Mouse (Mus musculus) heart, postnatal 25 days (tissue): ENCODE data around the gene Axin1. TPM values are rescaled to one million over a fixed set of nuclear protein-coding genes. Genes with fewer than 3 reads are reported as not detected.
"Not testable (repeated sequence)": the region's sequence is repeated elsewhere in the genome, so short reads cannot be mapped to it uniquely, and the experiment has no call there.

ENCODE experiments used
- DNase-seq: peaks from one replicate; pipeline ENCODE4 v3.0.0; 2022; ENCODE audit warnings: low spot score
- intact Hi-C: fragments of 180-260 bp; cut with DNase I; formaldehyde crosslinking; loops from one replicate; pipeline ENCODE4 v1.15.1; 2025
- total RNA-seq, 2 experiments: library from RNA; stranded (reverse); gene quantifications; 2 replicates each; pipeline ENCODE4 v1.2.3; 2021

Gene Axin1
- total RNA-seq: 10 to 100 TPM; 14.0 to 16.0 TPM

GRCm38 (mm10) chr17:26138239-26138836, at the start of gene Axin1:
Gene Axin1, plus strand, starts transcription at chr17:26138688.
- intact Hi-C loops: loop anchor here (1.0 to 2.0 kb wide), 2 partner anchors 15 to 104 kb away; partner anchors contain the start of gene Mrpl28
- DNase-seq: peak; percentile 86

DNA sequence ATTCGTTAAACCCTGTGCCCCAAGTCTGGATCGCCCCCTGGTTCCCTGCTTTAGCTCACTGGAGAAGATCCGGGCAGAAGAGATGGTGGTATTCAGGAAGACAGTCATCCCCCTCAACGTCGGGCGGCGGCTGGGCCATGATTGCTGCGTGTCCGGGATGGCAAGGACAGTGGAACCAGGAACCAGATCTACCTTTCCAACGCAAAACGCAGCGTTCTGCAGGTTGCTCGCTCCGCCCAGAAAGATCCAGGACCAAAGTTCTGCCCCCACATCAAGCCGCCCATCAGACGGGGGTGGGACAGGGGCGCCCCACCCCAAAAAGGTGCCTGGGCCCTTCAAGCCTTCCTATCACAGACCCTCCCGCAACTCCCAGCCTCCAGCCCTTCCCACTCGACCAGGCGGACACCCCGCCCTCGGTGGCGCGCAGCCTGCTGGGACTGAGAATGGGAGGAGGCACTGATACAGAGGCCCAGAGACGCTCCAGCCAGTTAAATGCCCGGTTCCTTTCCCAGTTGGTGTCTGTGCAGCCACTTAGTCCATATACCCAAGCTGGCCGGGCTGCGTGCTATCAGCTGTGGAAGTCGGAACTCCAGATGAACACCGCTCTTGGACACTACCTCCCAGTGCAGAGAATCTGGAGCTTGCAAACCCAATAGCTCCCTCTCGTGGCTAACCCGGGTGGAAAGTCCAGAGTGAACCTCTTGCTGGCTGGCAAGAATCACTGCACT, 48.4 kb upstream of the Axin1 start, which contains the start of gene Decr2:
Gene Decr2 (minus strand): TSS at position 433 of the 728 bp plus-strand sequence.
- intact Hi-C loops: loop anchor here (1.0 to 5.0 kb wide), 3 partner anchors 49 to 198 kb away; no protein-coding TSS in a partner anchor
- peak; percentile 82 for DNase-seq

DNA sequence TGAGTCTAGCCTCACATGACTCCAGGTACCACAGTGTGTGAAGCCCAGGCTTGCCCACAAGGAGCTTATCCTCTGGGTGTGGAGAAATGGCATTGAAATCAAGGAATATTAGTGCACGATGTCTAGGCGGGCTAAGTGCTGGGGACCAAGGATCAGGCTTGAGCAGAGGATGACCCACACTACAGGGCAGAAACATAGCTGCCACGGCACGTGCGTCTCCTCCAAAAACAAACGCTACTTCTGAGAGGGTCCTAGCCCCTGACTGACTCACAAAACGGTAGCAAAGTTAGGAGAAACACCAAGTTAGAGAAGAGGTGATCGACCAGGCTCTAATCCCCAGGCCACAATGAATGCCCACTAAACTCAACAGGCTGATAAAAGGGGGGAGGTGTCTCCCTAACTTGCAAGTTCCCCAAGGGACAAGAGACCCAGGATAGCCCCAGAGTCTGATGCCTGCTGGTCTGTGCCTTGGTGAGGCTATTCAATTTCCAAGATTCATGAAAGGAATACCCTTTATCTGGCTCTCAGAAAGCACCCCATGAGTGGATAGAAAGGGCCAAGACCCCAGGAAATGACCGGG, 43.9 kb upstream of the Axin1 start:
- intact Hi-C loops: loop anchor here (5.0 kb wide), 2 partner anchors 148 to 202 kb away; partner anchors contain the start of gene Fam234a
- no peak for DNase-seq

GRCm38 (mm10) chr17:26095121-26095740, 43.3 kb upstream of the Axin1 start, which contains the start of gene Nme4:
Gene Nme4, minus strand, starts transcription at chr17:26095602.
- intact Hi-C loops: loop anchor here (5.0 kb wide), 1 partner anchor 147 kb away; the partner anchor contains the start of gene Fam234a
- DNase-seq: no peak

DNA sequence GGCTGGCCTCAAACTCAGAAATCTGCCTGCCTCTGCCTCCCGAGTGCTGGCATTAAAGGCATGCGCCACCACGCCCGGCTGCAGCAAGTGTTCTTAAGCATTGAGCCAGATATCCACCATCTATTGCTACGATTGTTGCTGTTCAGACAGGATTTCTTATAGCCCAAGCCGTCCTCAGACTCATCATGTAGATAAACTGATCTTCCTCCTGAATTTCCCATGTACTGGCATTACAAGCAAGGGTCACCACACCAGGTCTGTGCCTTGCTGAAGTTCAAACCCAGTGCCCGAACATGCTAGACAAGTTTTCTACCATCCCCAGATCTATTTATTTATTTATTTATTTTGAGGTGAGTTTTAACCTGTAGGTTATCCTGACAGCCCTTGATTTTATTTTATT, 40.0 kb upstream of the Axin1 start:
- DNase-seq: no peak
- intact Hi-C loops: loop anchor here (5.0 kb wide), 1 partner anchor 144 kb away; the partner anchor contains the start of gene Fam234a

DNA sequence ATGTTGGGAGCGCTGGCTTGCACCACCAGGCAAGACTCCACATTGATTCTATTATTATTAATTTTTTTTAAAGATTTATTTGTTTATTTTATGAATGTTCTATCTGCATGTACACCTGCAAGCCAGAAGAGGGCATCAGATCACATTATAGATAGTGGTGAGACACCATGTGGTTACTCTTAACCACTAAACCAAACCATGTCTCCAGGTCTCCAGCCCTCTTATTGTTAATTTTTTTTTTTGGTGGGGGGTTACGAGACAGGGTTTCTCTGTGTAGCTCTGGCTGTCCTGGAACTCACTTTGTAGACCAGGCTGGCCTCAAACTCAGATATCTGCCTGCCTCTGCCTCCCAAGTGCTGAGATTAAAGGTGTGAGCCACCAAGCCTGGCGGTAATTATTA, 39.2 kb upstream of the Axin1 start:
- not testable (repeated sequence) for DNase-seq
- intact Hi-C loops: loop anchor here (5.0 kb wide), 1 partner anchor 143 kb away; the partner anchor contains the start of gene Fam234a

- intact Hi-C loops: no loop called here
- no peak for DNase-seq
These were observed 38.3 kb upstream of the Axin1 start for GRCm38 (mm10) chr17:26100166-26100565.

DNA sequence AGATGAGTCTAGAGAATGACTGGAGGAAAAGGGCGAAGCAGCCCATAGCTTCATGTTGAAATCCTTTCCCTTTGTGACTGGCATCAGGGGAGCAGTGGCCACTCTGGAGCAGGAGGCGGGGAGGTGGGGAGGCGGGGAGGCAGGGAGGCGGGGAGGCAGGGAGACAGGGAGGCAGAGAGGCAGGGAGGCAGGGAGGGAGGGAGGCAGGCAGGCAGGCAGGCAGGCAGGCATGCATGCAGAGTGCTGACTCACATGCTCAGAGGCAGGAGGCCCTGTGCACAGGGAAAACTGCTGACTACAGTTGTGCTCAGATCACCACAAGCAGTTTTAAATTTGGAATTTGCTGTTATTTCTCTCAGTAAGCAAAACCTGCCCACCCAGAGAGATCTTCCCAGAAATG, 37.0 kb upstream of the Axin1 start:
- intact Hi-C loops: no loop called here
- no peak for DNase-seq

- intact Hi-C loops: no loop called here
- no peak for DNase-seq
These were observed 32.9 kb upstream of the Axin1 start for GRCm38 (mm10) chr17:26105619-26106018.

DNA sequence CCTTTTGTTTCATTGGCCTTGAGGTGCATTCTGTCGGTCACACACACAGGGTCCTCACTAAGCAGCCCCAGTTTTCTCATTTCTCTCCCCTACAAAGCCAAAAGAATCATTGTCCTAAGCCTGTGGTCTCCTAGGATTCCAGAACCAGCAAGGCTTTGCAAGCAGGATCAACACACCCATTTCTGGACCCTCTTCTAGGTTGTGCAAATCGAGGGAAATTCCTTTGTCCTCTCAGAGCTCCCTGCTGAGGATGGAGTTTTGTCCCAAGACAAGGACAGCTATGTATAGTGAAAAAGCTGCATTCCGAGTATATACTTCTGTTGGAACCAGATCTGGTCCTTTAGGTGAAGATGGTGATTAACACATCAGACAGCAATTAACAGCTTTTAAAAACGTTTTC, 28.3 kb upstream of the Axin1 start:
- no peak for DNase-seq
- intact Hi-C loops: no loop called here

DNA sequence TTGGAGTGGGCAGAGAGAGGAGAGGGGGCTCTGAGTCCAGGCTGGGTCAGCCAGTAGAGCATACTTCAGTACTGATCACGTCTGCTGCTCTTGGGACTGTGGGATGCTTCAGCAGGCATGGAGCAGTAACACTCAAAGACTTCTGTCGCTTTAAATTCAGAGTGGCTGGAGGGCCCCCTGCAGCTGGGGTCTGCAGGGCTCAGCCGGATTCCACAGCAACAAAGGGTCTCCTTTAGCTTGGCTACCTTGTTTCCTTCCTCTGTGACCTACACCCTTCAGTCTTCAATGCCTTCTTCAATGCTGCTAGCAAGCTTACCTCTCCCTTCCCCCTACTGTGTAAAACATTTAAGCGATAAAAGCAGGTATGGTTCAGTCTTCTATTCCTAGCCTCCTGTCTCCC, 27.5 kb upstream of the Axin1 start:
- DNase-seq: no peak
- intact Hi-C loops: no loop called here

DNA sequence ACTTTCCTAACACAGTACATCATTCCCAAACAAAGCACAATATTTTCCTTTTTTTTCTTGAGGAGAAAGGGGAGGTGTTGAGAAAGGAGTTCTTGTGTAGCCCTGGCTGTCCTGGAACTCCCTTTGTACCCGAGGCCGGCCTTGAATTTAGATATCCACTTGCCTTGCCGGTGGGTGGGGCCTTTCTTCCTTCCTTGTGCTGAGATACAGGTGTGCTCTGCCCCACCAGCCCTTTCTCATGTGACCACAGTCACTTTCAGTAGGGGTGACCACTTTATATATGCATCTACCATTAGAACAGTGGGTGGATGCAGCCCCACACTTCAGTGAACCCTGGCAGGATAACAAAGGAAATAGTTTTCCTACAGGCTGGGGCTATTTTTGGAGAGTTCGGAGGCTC, 26.8 kb upstream of the Axin1 start:
- no peak for DNase-seq
- intact Hi-C loops: no loop called here

GRCm38 (mm10) chr17:26112751-26113150, 25.7 kb upstream of the Axin1 start:
- intact Hi-C loops: no loop called here
- no peak for DNase-seq

- DNase-seq: no peak
These were observed 25.1 kb upstream of the Axin1 start, which contains the start of gene Tmem8 for GRCm38 (mm10) chr17:26113181-26113948. Gene Tmem8, plus strand, starts transcription at chr17:26113299.

DNA sequence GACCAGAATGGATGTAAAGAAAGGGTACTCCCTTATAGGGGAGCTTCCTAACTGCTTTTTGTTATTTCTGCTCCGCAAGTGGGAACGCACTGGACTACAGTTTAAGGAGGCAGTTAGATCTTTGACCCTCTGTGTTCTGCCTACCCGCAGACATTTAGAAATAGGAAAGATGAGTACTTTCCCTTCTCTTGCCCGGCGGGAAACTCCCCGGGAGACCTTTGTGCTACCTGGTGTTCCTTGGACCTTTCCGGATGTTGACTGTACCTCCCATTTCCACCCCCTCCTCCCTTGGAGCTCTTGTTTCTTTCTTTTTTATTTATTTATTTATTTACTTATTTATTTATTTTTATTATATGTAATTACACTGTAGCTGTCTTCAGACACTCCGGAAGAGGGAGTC, 24.4 kb upstream of the Axin1 start:
- DNase-seq: no peak
- intact Hi-C loops: no loop called here

More at GRCm38 (mm10) chr17:26113181-26113948, 25.1 kb upstream of the Axin1 start, which contains the start of gene Tmem8:
- intact Hi-C loops: no loop called here

- intact Hi-C loops, DNase-seq: not testable (repeated sequence)
These were observed 24.0 kb upstream of the Axin1 start for GRCm38 (mm10) chr17:26114461-26114860.

DNA sequence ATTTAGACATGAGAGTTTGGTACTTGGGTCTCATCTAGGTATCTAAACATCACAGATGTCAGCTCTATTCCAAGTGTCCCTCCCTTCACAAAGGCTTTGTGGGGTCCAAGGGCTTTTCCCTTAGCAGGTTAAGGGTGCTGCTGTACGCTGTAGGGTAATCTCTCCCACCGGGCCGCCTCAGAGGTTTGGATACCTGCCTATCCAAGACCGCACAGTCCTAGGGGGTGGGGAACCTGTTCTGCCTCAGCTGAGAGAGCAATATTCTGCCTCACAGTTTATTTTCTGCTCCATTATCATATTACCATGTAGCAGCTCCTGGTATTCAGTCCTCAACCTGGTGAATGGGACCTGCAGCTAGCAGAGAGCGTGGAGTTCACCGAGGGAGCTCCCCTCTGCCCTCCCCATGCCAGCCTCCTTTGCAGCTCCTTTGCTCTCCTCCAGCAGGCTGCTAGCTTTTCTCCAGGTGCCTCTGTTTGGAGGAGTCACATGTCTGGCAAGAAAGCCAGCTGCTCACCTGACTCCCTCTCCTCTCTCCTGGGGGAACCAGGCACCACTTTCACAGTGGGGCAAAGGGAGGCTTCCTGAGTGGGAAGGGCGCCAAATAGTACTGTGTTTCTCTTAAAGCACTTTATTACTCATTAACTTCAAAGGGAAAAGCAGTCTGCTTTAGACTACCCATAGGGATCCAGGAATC, 23.1 kb upstream of the Axin1 start:
- no peak for DNase-seq
- intact Hi-C loops: no loop called here

GRCm38 (mm10) chr17:26115956-26116487, 22.5 kb upstream of the Axin1 start:
- intact Hi-C loops: no loop called here
- DNase-seq: no peak
